Mouse (Mus musculus): ENCODE measurements around the gene Zfc3h1. TPM values are rescaled to one million over a fixed set of nuclear protein-coding genes. Genes with fewer than 3 reads are reported as not detected.

Zfc3h1 gene
- total RNA-seq, 2 experiments from 2014 or later, result 29.4 to 46.6 TPM

GRCm38 (mm10) chr10:115383644-115384220 lies 1.0 kb upstream of the Zfc3h1 start:
- no peak for DNase-seq

- peak; percentile 70 for DNase-seq
Measured at GRCm38 (mm10) chr10:115385018-115386002, 551 bp downstream of the Zfc3h1 start.

GRCm38 (mm10) chr10:115387891-115388290 lies 3.1 kb downstream of the Zfc3h1 start:
- no peak for DNase-seq

GRCm38 (mm10) chr10:115391076-115391475 lies 6.3 kb downstream of the Zfc3h1 start:
- no peak for DNase-seq

GRCm38 (mm10) chr10:115391896-115392295 lies 7.1 kb downstream of the Zfc3h1 start:
- no peak for DNase-seq

GRCm38 (mm10) chr10:115406393-115406792 lies 21.6 kb downstream of the Zfc3h1 start:
- peak; percentile 75 for DNase-seq

GRCm38 (mm10) chr10:115413496-115413895 lies 28.7 kb downstream of the Zfc3h1 start:
- DNase-seq, result no peak

GRCm38 (mm10) chr10:115414056-115414455 lies 29.3 kb downstream of the Zfc3h1 start:
- DNase-seq, result no peak

- no peak for DNase-seq
Measured at GRCm38 (mm10) chr10:115421976-115422375, 37.2 kb downstream of the Zfc3h1 start.

- DNase-seq, result no peak
Measured at GRCm38 (mm10) chr10:115425351-115425750, 40.6 kb downstream of the Zfc3h1 start.

- DNase-seq, result no peak
Measured at GRCm38 (mm10) chr10:115437286-115437685, 52.5 kb downstream of the Zfc3h1 start.

- no peak for DNase-seq
Measured at GRCm38 (mm10) chr10:115448614-115449013, 63.9 kb downstream of the Zfc3h1 start.

GRCm38 (mm10) chr10:115457368-115458021 lies 72.7 kb downstream of the Zfc3h1 start:
- DNase-seq, result no peak

GRCm38 (mm10) chr10:115462646-115463045 lies 77.9 kb downstream of the Zfc3h1 start:
- DNase-seq, result no peak

GRCm38 (mm10) chr10:115465072-115465471 lies 80.3 kb downstream of the Zfc3h1 start:
- no peak for DNase-seq

- DNase-seq, result no peak
Measured at GRCm38 (mm10) chr10:115465778-115466177, 81.0 kb downstream of the Zfc3h1 start.

GRCm38 (mm10) chr10:115467985-115468384 lies 83.2 kb downstream of the Zfc3h1 start:
- no peak for DNase-seq

- no peak for DNase-seq
Measured at GRCm38 (mm10) chr10:115468632-115469031, 83.9 kb downstream of the Zfc3h1 start.

GRCm38 (mm10) chr10:115469040-115469439 lies 84.3 kb downstream of the Zfc3h1 start:
- no peak for DNase-seq

GRCm38 (mm10) chr10:115470621-115471334 lies 86.0 kb downstream of the Zfc3h1 start:
- DNase-seq, result no peak

- no peak for DNase-seq
Measured at GRCm38 (mm10) chr10:115473213-115473961, 88.6 kb downstream of the Zfc3h1 start.

Measured in adrenal gland, postnatal 10 days (tissue).